Mouse (Mus musculus) thymus, adult 2 months (tissue): ENCODE measurements around the gene Samd4b. TPM values are rescaled to one million over a fixed set of nuclear protein-coding genes. Genes with fewer than 3 reads are reported as not detected.

ENCODE experiments used
- DNase-seq: peaks from one replicate; pipeline ENCODE4 v3.0.0; 2021
- H3K27ac ChIP-seq: fragments of 200-500 bp; 2 replicates; pipeline ENCODE4 v1.5.1; 2012; ENCODE audit warnings: low read length, control low read depth; ENCODE audit not compliant: control insufficient read depth, insufficient read depth
- H3K27me3 ChIP-seq: fragments of 200-500 bp; 2 replicates; pipeline ENCODE4 v1.6.1; 2012; ENCODE audit warnings: mild to moderate bottlenecking, low read length, moderate library complexity, mixed read lengths; ENCODE audit not compliant: control insufficient read depth, insufficient read depth
- H3K36me3 ChIP-seq: fragments of 200-500 bp; 2 replicates; pipeline ENCODE4 v1.6.1; 2012; ENCODE audit warnings: mild to moderate bottlenecking, low read length, moderate library complexity; ENCODE audit not compliant: control insufficient read depth, insufficient read depth
- H3K4me1 ChIP-seq: fragments of 200-500 bp; replicated peaks from 2 replicates; pipeline ENCODE4 v1.6.1; 2012; ENCODE audit warnings: low read length; ENCODE audit not compliant: control insufficient read depth, insufficient read depth
- H3K4me3 ChIP-seq: fragments of 200-500 bp; 2 replicates; pipeline ENCODE4 v1.5.1; 2012; ENCODE audit warnings: mild to moderate bottlenecking, low read length, control low read depth, moderate library complexity; ENCODE audit not compliant: control insufficient read depth, insufficient read depth
- CTCF ChIP-seq: fragments of 200-500 bp; IDR thresholded peaks from 2 replicates; pipeline ENCODE4 v1.5.1; 2012; ENCODE audit warnings: mild to moderate bottlenecking, control low read depth, low read length, moderate library complexity, borderline replicate concordance; ENCODE audit not compliant: control insufficient read depth, poor library complexity, insufficient read depth; ENCODE audit errors: extremely low read depth
- POLR2A ChIP-seq: fragments of 200-500 bp; IDR thresholded peaks from 2 replicates; pipeline ENCODE4 v1.6.1; 2012; ENCODE audit warnings: mild to moderate bottlenecking, low read length, control low read depth, moderate library complexity; ENCODE audit not compliant: control insufficient read depth, poor library complexity, insufficient read depth; ENCODE audit errors: extremely low read depth
- WGBS: fragments of 180-500 bp; shearing (Covaris S2); methylation state at CpG from one replicate; pipeline ENCODE4 v1.1.7; 2018; 5-methylcytosine and 5-hydroxymethylcytosine counted together
- polyA plus RNA-seq: library from polyadenylated mRNA; depleted of rRNA; stranded (reverse); fragments of >200 nt; gene quantifications from 2 replicates; pipeline ENCODE4 v1.2.3, GENCODE M21; 2012

Gene Samd4b
- polyA plus RNA-seq, 1 experiment, result 118 TPM

DNA sequence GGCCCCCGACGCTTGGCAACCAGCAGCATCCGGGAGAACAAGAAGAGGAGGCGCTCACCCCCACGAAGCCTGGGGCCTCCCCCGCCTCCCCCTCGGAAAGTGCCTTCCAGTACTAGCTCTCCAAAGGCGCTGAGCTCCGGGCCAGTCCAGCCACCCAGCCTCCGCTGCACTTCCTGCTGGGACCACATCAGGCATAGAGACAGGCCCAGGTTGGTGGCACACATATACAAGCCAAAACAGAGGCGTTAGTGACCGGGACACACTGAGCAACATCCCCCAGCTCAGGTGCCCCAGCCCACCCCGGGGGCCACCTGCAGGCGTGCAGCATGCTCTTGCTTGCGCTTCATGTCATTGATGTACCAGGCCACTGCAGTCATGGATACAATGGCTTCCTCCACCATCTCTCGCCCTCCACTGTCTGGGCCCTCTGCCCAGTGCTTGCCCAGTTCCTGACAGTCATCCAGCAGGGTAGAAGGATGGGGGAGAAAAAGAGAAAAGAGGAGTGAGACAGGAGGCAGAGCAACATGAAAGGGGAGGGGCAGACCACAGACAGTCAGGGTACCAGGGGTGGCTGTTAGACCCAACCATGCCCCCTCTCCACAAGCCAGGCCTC is 230.2 kb downstream of the Samd4b start:
- no peak for DNase-seq
- Histone ChIP-seq H3K4me3 (no peak overlapping the region), H3K27ac (no peak overlapping the region), H3K4me1 (peaks cover 20% of the 10 kb centered on the region), H3K36me3 (peaks cover 23% of the 10 kb centered on the region), H3K27me3 (no peaks in the 10 kb centered on the region)
- WGBS, result 96% methylated on average over 16 of the region's 16 CpGs
- TF ChIP-seq CTCF (no peak), POLR2A (no peak)

DNA sequence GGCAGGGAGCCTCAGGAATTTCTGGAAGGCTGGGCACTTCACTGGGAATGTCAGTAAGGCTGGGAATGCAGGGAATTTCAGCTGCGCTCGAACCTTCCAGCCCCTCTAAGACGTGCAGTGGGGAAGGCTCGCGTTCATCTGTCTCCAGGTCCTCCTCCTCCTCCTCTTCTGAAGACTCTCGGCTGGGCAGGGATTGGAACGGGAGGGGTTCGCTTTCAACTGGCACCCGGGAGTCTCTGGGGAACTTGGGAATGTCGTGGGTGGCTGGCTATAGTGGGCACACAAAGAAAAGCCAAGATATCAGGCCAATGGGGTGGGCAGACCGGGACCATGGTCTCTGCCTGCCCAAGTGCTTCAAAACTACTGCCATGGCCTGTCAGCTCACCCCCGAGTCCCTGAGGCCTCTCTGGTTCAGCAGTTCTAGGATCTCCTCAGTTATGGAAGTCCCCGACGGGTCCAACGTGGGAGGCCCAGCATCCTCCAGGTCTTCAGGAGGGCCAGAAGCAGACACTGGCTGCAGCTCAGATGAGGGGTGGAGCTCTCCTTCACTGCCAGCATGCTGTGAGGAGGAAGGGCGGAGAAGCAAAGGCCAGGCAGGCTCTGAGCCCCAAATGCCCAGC is 235.4 kb downstream of the Samd4b start:
- H3K4me3 ChIP-seq, result no peak overlapping the region
- H3K27ac ChIP-seq, result no peak overlapping the region
- WGBS, result 93% methylated on average over 16 of the region's 16 CpGs
- DNase-seq, result no peak
- TF ChIP-seq POLR2A, result no peak
- TF ChIP-seq CTCF, result no peak
- no peaks in the 10 kb centered on the region for H3K27me3 ChIP-seq
- no peaks in the 10 kb centered on the region for H3K4me1 ChIP-seq
- H3K36me3 ChIP-seq, result peaks cover 55% of the 10 kb centered on the region

DNA sequence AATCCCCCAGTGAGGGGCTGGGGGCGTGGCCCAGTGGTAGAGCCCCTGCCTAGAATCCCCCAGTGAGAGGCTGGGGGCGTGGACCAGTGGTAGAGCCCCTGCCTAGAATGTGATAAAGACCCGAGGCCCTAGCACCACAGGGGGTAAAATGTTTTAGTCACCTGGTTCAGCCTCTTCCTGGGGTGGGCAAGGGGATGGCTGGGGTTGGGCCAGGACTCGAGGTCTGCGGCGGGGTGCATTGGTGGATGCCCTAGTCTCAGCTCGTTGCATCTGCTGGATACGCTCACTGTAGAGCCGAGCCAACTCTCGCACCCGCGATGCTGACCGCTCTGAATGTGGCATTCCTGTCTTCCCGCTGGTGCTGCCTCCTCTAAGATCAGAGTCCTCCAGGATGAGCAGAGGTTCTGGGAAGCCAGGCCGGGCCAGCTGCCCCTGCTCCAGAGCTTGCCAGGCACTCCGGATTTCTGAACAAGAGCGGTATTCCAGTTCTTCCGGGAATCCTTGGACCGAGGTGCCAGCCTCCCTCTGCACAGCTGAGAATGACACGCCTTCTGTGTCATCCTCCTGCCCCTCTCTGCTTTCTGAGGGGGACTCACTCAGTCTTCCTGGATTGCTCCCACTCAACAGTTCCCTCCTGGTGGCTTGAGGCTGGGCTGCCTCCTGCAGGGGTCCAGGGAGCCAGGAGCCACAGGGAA is 236.2 kb downstream of the Samd4b start:
- Histone ChIP-seq H3K4me3 (no peak overlapping the region), H3K27ac (no peak overlapping the region), H3K27me3 (no peaks in the 10 kb centered on the region), H3K36me3 (peaks cover 48% of the 10 kb centered on the region), H3K4me1 (no peaks in the 10 kb centered on the region)
- no peak for DNase-seq
- 96% methylated on average over 20 of the region's 20 CpGs for WGBS
- no peak for TF ChIP-seq CTCF
- no peak for TF ChIP-seq POLR2A

DNA sequence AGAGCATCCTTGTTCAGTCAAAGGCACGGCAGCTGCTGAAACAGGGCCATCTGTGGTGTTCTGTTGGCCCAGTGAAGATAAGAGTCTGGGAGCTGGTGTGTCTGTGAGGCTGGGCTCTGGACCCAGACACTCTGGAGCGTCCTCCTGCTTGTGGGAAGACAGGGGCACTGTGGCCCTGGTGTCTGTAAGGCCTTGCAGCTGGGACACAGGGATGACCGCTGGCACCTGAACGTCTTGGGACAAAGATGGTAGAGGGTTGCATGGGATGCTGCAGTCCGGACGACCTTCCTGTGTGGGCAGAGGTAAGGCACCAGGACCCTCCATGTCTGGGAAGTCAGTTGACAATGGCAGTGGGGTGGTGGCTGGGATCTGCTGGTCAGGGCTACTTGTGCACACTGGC is 237.7 kb downstream of the Samd4b start:
- Histone ChIP-seq H3K27me3 (no peaks in the 10 kb centered on the region), H3K4me3 (no peak overlapping the region), H3K4me1 (peaks cover 3% of the 10 kb centered on the region), H3K27ac (no peak overlapping the region), H3K36me3 (peaks cover 43% of the 10 kb centered on the region)
- 99% methylated on average over 6 of the region's 6 CpGs for WGBS
- DNase-seq, result no peak
- no peak for TF ChIP-seq POLR2A
- no peak for TF ChIP-seq CTCF

DNA sequence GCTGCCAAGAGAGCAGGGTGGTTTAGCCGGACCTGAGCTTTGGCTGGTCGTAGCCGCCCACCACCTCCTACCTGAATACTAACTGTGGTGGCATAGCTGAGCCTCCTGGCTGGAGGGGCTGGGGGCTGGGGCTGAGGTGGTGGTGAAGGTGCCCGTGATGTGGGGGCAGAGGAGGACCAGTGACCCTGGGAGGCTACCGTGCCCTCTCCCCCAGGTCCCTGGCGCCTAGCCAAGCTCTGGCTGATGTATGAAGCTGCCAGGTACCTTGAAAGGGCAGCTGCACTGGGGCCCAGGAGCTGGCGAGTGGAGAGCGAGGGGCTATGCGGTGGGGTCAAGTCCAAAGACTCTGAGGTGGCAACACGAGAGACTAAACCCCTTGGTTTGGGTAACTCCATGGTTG is 238.1 kb downstream of the Samd4b start:
- Histone ChIP-seq H3K27me3 (no peaks in the 10 kb centered on the region), H3K36me3 (peaks cover 39% of the 10 kb centered on the region), H3K4me1 (peaks cover 6% of the 10 kb centered on the region), H3K4me3 (no peak overlapping the region), H3K27ac (no peak overlapping the region)
- DNase-seq, result no peak
- TF ChIP-seq CTCF (no peak), POLR2A (no peak)
- 98% methylated on average over 10 of the region's 10 CpGs for WGBS

DNA sequence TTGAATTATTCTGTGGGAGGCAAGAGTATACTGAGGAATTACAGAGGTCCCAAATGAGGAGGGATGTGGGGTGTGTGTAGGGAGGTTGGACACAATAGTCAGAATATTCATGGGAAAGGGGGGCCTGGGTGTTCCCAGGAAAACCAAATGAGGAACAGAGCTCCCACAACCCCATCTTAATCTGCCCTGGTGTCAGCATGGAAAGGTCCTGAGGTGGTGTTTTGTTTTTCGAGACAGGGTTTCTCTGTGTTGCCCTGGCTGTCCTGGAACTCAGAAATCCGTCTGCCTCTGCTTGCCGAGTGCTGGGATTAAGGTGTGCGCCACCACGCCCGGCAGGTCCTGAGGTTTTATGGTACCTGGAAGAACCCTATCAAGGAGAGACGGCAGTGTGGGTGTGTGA is 239.5 kb downstream of the Samd4b start:
- Histone ChIP-seq H3K36me3 (peaks cover 37% of the 10 kb centered on the region), H3K27me3 (no peaks in the 10 kb centered on the region), H3K4me3 (no peak overlapping the region), H3K27ac (no peak overlapping the region), H3K4me1 (peaks cover 6% of the 10 kb centered on the region)
- TF ChIP-seq POLR2A (no peak), CTCF (no peak)
- WGBS, result 87% methylated on average over 7 of the region's 7 CpGs
- DNase-seq, result no peak

DNA sequence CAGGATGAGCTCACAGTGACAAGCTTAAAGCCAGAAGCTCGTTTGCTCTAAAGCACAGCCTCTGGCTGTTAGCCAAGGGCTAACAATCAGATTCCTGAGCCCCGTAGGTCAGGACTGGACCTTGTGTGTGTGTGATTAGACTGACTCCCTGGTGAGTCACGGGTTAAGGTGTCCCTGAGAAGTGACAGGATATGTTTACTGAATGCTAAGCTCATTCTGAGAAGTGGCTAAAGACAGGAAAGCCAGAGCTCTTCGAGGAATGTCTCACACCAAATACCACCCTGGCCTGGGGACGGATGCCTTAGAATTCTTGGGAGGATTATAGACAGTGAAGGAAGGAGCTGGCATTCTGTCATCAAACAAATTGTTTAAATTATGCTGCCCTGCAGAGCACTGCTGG is 240.0 kb downstream of the Samd4b start:
- Histone ChIP-seq H3K27me3 (no peaks in the 10 kb centered on the region), H3K27ac (no peak overlapping the region), H3K4me1 (peaks cover 6% of the 10 kb centered on the region), H3K36me3 (peaks cover 41% of the 10 kb centered on the region), H3K4me3 (no peak overlapping the region)
- TF ChIP-seq POLR2A (no peak), CTCF (no peak)
- whole genome bisulfite sequencing, result 61% methylated on average over 5 of the region's 5 CpGs
- DNase-seq, result no peak
